Mouse (Mus musculus) testis, postnatal 10 days (tissue): ENCODE data around the gene Vti1b.
A peak's percentile ranks its signal among the peaks of the same experiment; 100 is the strongest.
"Not testable (repeated sequence)": the region's sequence is repeated elsewhere in the genome, so short reads cannot be mapped to it uniquely, and the experiment has no call there.

Experiments used
- DNase-seq: peaks from one replicate; pipeline ENCODE4 v3.0.0; 2021; ENCODE audit warnings: low spot score

Vti1b gene

GRCm38 (mm10) chr12:79172019-79172941 lies at the start of gene Vti1b:
Gene Vti1b, minus strand, starts transcription at chr12:79172667.
- peak; percentile 90 for DNase-seq

- DNase-seq, result no peak
These were observed 45.0 kb upstream of the Vti1b start for GRCm38 (mm10) chr12:79217511-79217910.

GRCm38 (mm10) chr12:79211447-79211846 lies 39.0 kb upstream of the Vti1b start:
- no peak for DNase-seq

GRCm38 (mm10) chr12:79208703-79209464 lies 36.4 kb upstream of the Vti1b start, which contains the start of gene Rdh12:
Gene Rdh12, plus strand, starts transcription at chr12:79208914.
- DNase-seq, result no peak

GRCm38 (mm10) chr12:79201882-79202281 lies 29.4 kb upstream of the Vti1b start:
- DNase-seq, result no peak

- DNase-seq, result no peak
These were observed 24.6 kb upstream of the Vti1b start for GRCm38 (mm10) chr12:79197105-79197504.

- peak; percentile 83 for DNase-seq
These were observed 21.0 kb upstream of the Vti1b start for GRCm38 (mm10) chr12:79193441-79193840.

- DNase-seq, result no peak
These were observed 19.7 kb upstream of the Vti1b start, which contains the start of gene Rdh11 for GRCm38 (mm10) chr12:79192193-79192592. Gene Rdh11, minus strand, starts transcription at chr12:79192293.

- peak; percentile 80 for DNase-seq
These were observed 19.2 kb upstream of the Vti1b start for GRCm38 (mm10) chr12:79191701-79192100.

GRCm38 (mm10) chr12:79190931-79191673 lies 18.6 kb upstream of the Vti1b start:
- DNase-seq, result peak; percentile 66

- DNase-seq, result not testable (repeated sequence)
These were observed 12.7 kb upstream of the Vti1b start for GRCm38 (mm10) chr12:79185160-79185559.

- DNase-seq, result no peak
These were observed 3.5 kb upstream of the Vti1b start for GRCm38 (mm10) chr12:79175998-79176397.

GRCm38 (mm10) chr12:79173721-79174120 lies 1.3 kb upstream of the Vti1b start:
- DNase-seq, result no peak

- no peak for DNase-seq
These were observed 1.0 kb downstream of the Vti1b start for GRCm38 (mm10) chr12:79171269-79171995.

GRCm38 (mm10) chr12:79170421-79170820 lies 2.0 kb downstream of the Vti1b start:
- no peak for DNase-seq

- DNase-seq, result no peak
These were observed 3.3 kb downstream of the Vti1b start for GRCm38 (mm10) chr12:79169173-79169572.

GRCm38 (mm10) chr12:79162876-79163275 lies 9.6 kb downstream of the Vti1b start:
- no peak for DNase-seq

- DNase-seq, result no peak
These were observed 22.8 kb downstream of the Vti1b start for GRCm38 (mm10) chr12:79149653-79150052.

- no peak for DNase-seq
These were observed 31.1 kb downstream of the Vti1b start for GRCm38 (mm10) chr12:79141384-79141783.

- no peak for DNase-seq
These were observed 31.7 kb downstream of the Vti1b start for GRCm38 (mm10) chr12:79140811-79141210.

GRCm38 (mm10) chr12:79139417-79139816 lies 33.0 kb downstream of the Vti1b start:
- DNase-seq, result no peak
